Mouse (Mus musculus): ENCODE measurements around the gene Cyp2f2. TPM values are rescaled to one million over a fixed set of nuclear protein-coding genes. Genes with fewer than 3 reads are reported as not detected.

Cyp2f2 gene
- total and polyA plus RNA-seq, 2 experiments from 2014 or later = 0.05 TPM; not detected in 1

GRCm38 (mm10) chr7:27124969-27125368 is 5.3 kb downstream of the Cyp2f2 start:
- H3K36me3 ChIP-seq (replicated peaks; ENCODE audit: control insufficient read depth, insufficient read depth, low read length) = no peaks in the 10 kb centered on the region
- 70% methylated on average over 4 of the region's 4 CpGs for WGBS

GRCm38 (mm10) chr7:27128162-27128561 is 8.5 kb downstream of the Cyp2f2 start:
- no peak overlapping the region for H3K27ac ChIP-seq (ENCODE audit: low read depth)
- no peaks in the 10 kb centered on the region for H3K4me1 ChIP-seq (ENCODE audit: control insufficient read depth, insufficient read depth)
- no peaks in the 10 kb centered on the region for H3K9me3 ChIP-seq (replicated peaks; ENCODE audit: control insufficient read depth, low read length)
- H3K4me3 ChIP-seq (ENCODE audit: low read depth, low read length) = no peak overlapping the region
- no peaks in the 10 kb centered on the region for H3K27me3 ChIP-seq (ENCODE audit: control insufficient read depth, insufficient read depth, low read length)
- ATAC-seq (ENCODE audit: insufficient read depth, low read depth) = no peak
- no peak overlapping the region for H3K9ac ChIP-seq (replicated peaks; ENCODE audit: low read depth, low read length)
- no peak overlapping the region for H3K4me2 ChIP-seq (ENCODE audit: low read depth, low read length)
- TF ChIP-seq CTCF (IDR thresholded peaks at IDR 0.05; ENCODE audit: low read depth) = peak; percentile 54
- no peak for TF ChIP-seq EP300 (IDR thresholded peaks at IDR 0.05; ENCODE audit: low read depth)
- no peaks in the 10 kb centered on the region for H3K36me3 ChIP-seq (replicated peaks; ENCODE audit: control insufficient read depth, insufficient read depth, low read length)
- DNase-seq (ENCODE audit: low spot score) = no peak
- 44% methylated on average over 3 of the region's 3 CpGs for WGBS

More at GRCm38 (mm10) chr7:27124969-27125368, 5.3 kb downstream of the Cyp2f2 start:
- Histone ChIP-seq H3K27ac (ENCODE audit: low read depth) (no peak overlapping the region), H3K9ac (replicated peaks; ENCODE audit: low read depth, low read length) (no peak overlapping the region), H3K27me3 (ENCODE audit: control insufficient read depth, insufficient read depth, low read length) (no peaks in the 10 kb centered on the region), H3K4me3 (ENCODE audit: low read depth, low read length) (no peak overlapping the region), H3K9me3 (replicated peaks; ENCODE audit: control insufficient read depth, low read length) (no peaks in the 10 kb centered on the region), H3K4me2 (ENCODE audit: low read depth, low read length) (no peak overlapping the region), H3K4me1 (ENCODE audit: control insufficient read depth, insufficient read depth) (no peaks in the 10 kb centered on the region)
- no peak for DNase-seq (ENCODE audit: low spot score)
- no peak for ATAC-seq (ENCODE audit: insufficient read depth, low read depth)
- TF ChIP-seq CTCF (IDR thresholded peaks at IDR 0.05; ENCODE audit: low read depth) (no peak), EP300 (IDR thresholded peaks at IDR 0.05; ENCODE audit: low read depth) (no peak)

- 47% methylated on average over 13 of the region's 13 CpGs for WGBS
- no peak overlapping the region for H3K27ac ChIP-seq (ENCODE audit: low read depth)
- H3K9me3 ChIP-seq (replicated peaks; ENCODE audit: control insufficient read depth, low read length) = no peaks in the 10 kb centered on the region
- DNase-seq (ENCODE audit: low spot score) (no peak), ATAC-seq (ENCODE audit: insufficient read depth, low read depth) (no peak)
- H3K27me3 ChIP-seq (ENCODE audit: control insufficient read depth, insufficient read depth, low read length) = no peaks in the 10 kb centered on the region
- TF ChIP-seq CTCF (IDR thresholded peaks at IDR 0.05; ENCODE audit: low read depth) (no peak), EP300 (IDR thresholded peaks at IDR 0.05; ENCODE audit: low read depth) (no peak)
- no peaks in the 10 kb centered on the region for H3K36me3 ChIP-seq (replicated peaks; ENCODE audit: control insufficient read depth, insufficient read depth, low read length)
- no peak overlapping the region for H3K9ac ChIP-seq (replicated peaks; ENCODE audit: low read depth, low read length)
- H3K4me1 ChIP-seq (ENCODE audit: control insufficient read depth, insufficient read depth) = no peaks in the 10 kb centered on the region
- H3K4me3 ChIP-seq (ENCODE audit: low read depth, low read length) = no peak overlapping the region
- H3K4me2 ChIP-seq (ENCODE audit: low read depth, low read length) = no peak overlapping the region
These were observed 9.2 kb downstream of the Cyp2f2 start for GRCm38 (mm10) chr7:27128946-27129345.

GRCm38 (mm10) chr7:27129811-27130210 is 10.1 kb downstream of the Cyp2f2 start:
- WGBS = 85% methylated on average over 12 of the region's 12 CpGs
- Histone ChIP-seq H3K4me1 (ENCODE audit: control insufficient read depth, insufficient read depth) (no peaks in the 10 kb centered on the region), H3K36me3 (replicated peaks; ENCODE audit: control insufficient read depth, insufficient read depth, low read length) (no peaks in the 10 kb centered on the region), H3K9ac (replicated peaks; ENCODE audit: low read depth, low read length) (no peak overlapping the region), H3K4me3 (ENCODE audit: low read depth, low read length) (no peak overlapping the region), H3K9me3 (replicated peaks; ENCODE audit: control insufficient read depth, low read length) (no peaks in the 10 kb centered on the region), H3K4me2 (ENCODE audit: low read depth, low read length) (no peak overlapping the region), H3K27ac (ENCODE audit: low read depth) (no peak overlapping the region), H3K27me3 (ENCODE audit: control insufficient read depth, insufficient read depth, low read length) (no peaks in the 10 kb centered on the region)
- ATAC-seq (ENCODE audit: insufficient read depth, low read depth) (no peak), DNase-seq (ENCODE audit: low spot score) (no peak)
- TF ChIP-seq CTCF (IDR thresholded peaks at IDR 0.05; ENCODE audit: low read depth) = no peak
- no peak for TF ChIP-seq EP300 (IDR thresholded peaks at IDR 0.05; ENCODE audit: low read depth)

GRCm38 (mm10) chr7:27130521-27131370 is 11.0 kb downstream of the Cyp2f2 start:
- Histone ChIP-seq H3K9ac (replicated peaks; ENCODE audit: low read depth, low read length) (no peak overlapping the region), H3K9me3 (replicated peaks; ENCODE audit: control insufficient read depth, low read length) (no peaks in the 10 kb centered on the region), H3K4me1 (ENCODE audit: control insufficient read depth, insufficient read depth) (no peaks in the 10 kb centered on the region), H3K4me3 (ENCODE audit: low read depth, low read length) (no peak overlapping the region), H3K36me3 (replicated peaks; ENCODE audit: control insufficient read depth, insufficient read depth, low read length) (no peaks in the 10 kb centered on the region), H3K27me3 (ENCODE audit: control insufficient read depth, insufficient read depth, low read length) (no peaks in the 10 kb centered on the region), H3K27ac (ENCODE audit: low read depth) (no peak overlapping the region), H3K4me2 (ENCODE audit: low read depth, low read length) (no peak overlapping the region)
- DNase-seq (ENCODE audit: low spot score) = no peak
- no peak for TF ChIP-seq CTCF (IDR thresholded peaks at IDR 0.05; ENCODE audit: low read depth)
- 86% methylated on average over 22 of the region's 22 CpGs for WGBS
- ATAC-seq (ENCODE audit: insufficient read depth, low read depth) = no peak

- TF ChIP-seq CTCF (IDR thresholded peaks at IDR 0.05; ENCODE audit: low read depth) = no peak
- no peak for TF ChIP-seq EP300 (IDR thresholded peaks at IDR 0.05; ENCODE audit: low read depth)
- Histone ChIP-seq H3K4me2 (ENCODE audit: low read depth, low read length) (no peak overlapping the region), H3K9me3 (replicated peaks; ENCODE audit: control insufficient read depth, low read length) (no peaks in the 10 kb centered on the region), H3K27me3 (ENCODE audit: control insufficient read depth, insufficient read depth, low read length) (no peaks in the 10 kb centered on the region), H3K9ac (replicated peaks; ENCODE audit: low read depth, low read length) (no peak overlapping the region), H3K4me1 (ENCODE audit: control insufficient read depth, insufficient read depth) (no peaks in the 10 kb centered on the region), H3K27ac (ENCODE audit: low read depth) (no peak overlapping the region), H3K36me3 (replicated peaks; ENCODE audit: control insufficient read depth, insufficient read depth, low read length) (no peaks in the 10 kb centered on the region), H3K4me3 (ENCODE audit: low read depth, low read length) (no peak overlapping the region)
- 52% methylated on average over 2 of the region's 2 CpGs for WGBS
- ATAC-seq (ENCODE audit: insufficient read depth, low read depth) = no peak
- DNase-seq (ENCODE audit: low spot score) = no peak
These were observed 11.7 kb downstream of the Cyp2f2 start for GRCm38 (mm10) chr7:27131387-27131786.

All from heart, postnatal 0 days (tissue).